Mouse (Mus musculus) small intestine, adult 2 months (tissue): ENCODE measurements at regions not wholly inside any gene's neighbourhood (a gene's known extent, or its start where the extent isn't known, plus 50 kb on each side); places are given as distances from the start of the nearest gene placed in this dataset.

Source experiments
- CTCF ChIP-seq: fragments of 200-500 bp; IDR thresholded peaks from 2 replicates; pipeline ENCODE4 v1.5.1; 2012; ENCODE audit warnings: low read depth, mild to moderate bottlenecking, control low read depth, inconsistent platforms, low read length, moderate library complexity, mixed read lengths; ENCODE audit not compliant: insufficient replicate concordance, insufficient read length; ENCODE audit errors: extremely low read depth
- POLR2A ChIP-seq: fragments of 200-500 bp; IDR thresholded peaks from 2 replicates; pipeline ENCODE4 v1.6.1; 2012; ENCODE audit warnings: low read depth, mild to moderate bottlenecking, control low read depth, inconsistent platforms, low read length, moderate library complexity

GRCm38 (mm10) chr11:19747973-19748559 lies 176.1 kb upstream of the Spred2 start:
- TF ChIP-seq CTCF = no peak
- no peak for TF ChIP-seq POLR2A
